Mouse (Mus musculus) heart, postnatal 0 days (tissue): Measurements from ENCODE around the gene Dpep3. TPM values are rescaled to one million over a fixed set of nuclear protein-coding genes. Genes with fewer than 3 reads are reported as not detected.

Source experiments
- ATAC-seq: fragments of 200-750 bp; cut with Nextera tagmentation; 2 replicates; pipeline ENCODE4 v1.8.0; 2017; ENCODE audit warnings: low read depth, moderate number of reproducible peaks, moderate library complexity; ENCODE audit not compliant: insufficient read depth
- DNase-seq: peaks from one replicate; pipeline ENCODE4 v3.0.0-alpha.2; 2016; ENCODE audit warnings: low spot score
- H3K27ac ChIP-seq: fragments of 300-500 bp; sonication (generic); 2 replicates; pipeline ENCODE4 v1.5.1; 2014; ENCODE audit warnings: low read depth, mild to moderate bottlenecking
- H3K27me3 ChIP-seq: fragments of 300-500 bp; sonication (generic); 2 replicates; pipeline ENCODE4 v1.6.1; 2014; ENCODE audit warnings: low read length, mixed read lengths; ENCODE audit not compliant: control insufficient read depth, insufficient read depth
- H3K36me3 ChIP-seq: fragments of 300-500 bp; sonication (generic); replicated peaks from 2 replicates; pipeline ENCODE4 v1.6.1; 2014; ENCODE audit warnings: low read length, mixed read lengths; ENCODE audit not compliant: control insufficient read depth, insufficient read depth
- H3K4me1 ChIP-seq: fragments of 300-500 bp; sonication (generic); 2 replicates; pipeline ENCODE4 v1.6.1; 2014; ENCODE audit warnings: antibody characterized with exemption; ENCODE audit not compliant: control insufficient read depth, insufficient read depth
- H3K4me2 ChIP-seq: fragments of 300-500 bp; sonication (generic); 2 replicates; pipeline ENCODE4 v1.6.1; 2014; ENCODE audit warnings: low read depth, mild to moderate bottlenecking, low read length, moderate library complexity
- H3K4me3 ChIP-seq: fragments of 300-500 bp; sonication (generic); 2 replicates; pipeline ENCODE4 v1.5.1; 2014; ENCODE audit warnings: low read depth, low read length
- H3K9ac ChIP-seq: fragments of 300-500 bp; sonication (generic); replicated peaks from 2 replicates; pipeline ENCODE4 v1.6.1; 2014; ENCODE audit warnings: low read depth, low read length, mixed read lengths
- H3K9me3 ChIP-seq: fragments of 300-500 bp; sonication (generic); replicated peaks from 2 replicates; pipeline ENCODE4 v1.6.1; 2016; ENCODE audit warnings: low read length; ENCODE audit not compliant: control insufficient read depth
- CTCF ChIP-seq: IDR thresholded peaks from 2 replicates; pipeline ENCODE4 v1.5.1; 2016; ENCODE audit warnings: antibody characterized with exemption, control low read depth, low read depth
- EP300 ChIP-seq: IDR thresholded peaks from 2 replicates; pipeline ENCODE4 v1.6.1; 2016; ENCODE audit warnings: antibody characterized with exemption, low read depth
- WGBS: fragments of 180-500 bp; shearing (Covaris S2); extraction: QIAGEN DNeasy Blood & Tissue Kit; methylation state at CpG from one replicate; pipeline ENCODE4 v1.1.7; 2014; 5-methylcytosine and 5-hydroxymethylcytosine counted together
- polyA plus RNA-seq: library from polyadenylated mRNA; unstranded; fragments of >200 nt; fragmentation: Nextera tagmentation; extraction: Ambion mirVana; gene quantifications from 2 replicates; pipeline ENCODE4 v1.2.1, GENCODE M21; 2015
- total RNA-seq: library from RNA; depleted of rRNA; stranded (reverse); fragments of >200 nt; gene quantifications from 2 replicates; pipeline ENCODE4 v1.2.3, GENCODE M21; 2014; ENCODE audit warnings: low replicate concordance

Gene Dpep3
- total and polyA plus RNA-seq, 2 experiments from 2014 or later, result not detected

- Histone ChIP-seq H3K4me2 (peak overlapping the region; percentile 97), H3K4me1 (peaks cover 10% of the 10 kb centered on the region; the same call in 1 of the 2 replicates), H3K27ac (peak overlapping the region; percentile 54; the same call in 1 of the 2 replicates), H3K27me3 (no peaks in the 10 kb centered on the region), H3K4me3 (peak overlapping the region; percentile 82), H3K36me3 (peaks cover 18% of the 10 kb centered on the region), H3K9ac (peak overlapping the region; percentile 81; the same call in 1 of the 2 replicates), H3K9me3 (no peaks in the 10 kb centered on the region)
- WGBS, result 36% methylated on average over 7 of the region's 7 CpGs
- no peak for DNase-seq
- TF ChIP-seq EP300 (no peak), CTCF (no peak)
- no peak for ATAC-seq
Measured at GRCm38 (mm10) chr8:105935863-105936603, 43.2 kb downstream of the Dpep3 start.

GRCm38 (mm10) chr8:105935105-105935504 lies 44.1 kb downstream of the Dpep3 start:
- no peak for TF ChIP-seq CTCF
- no peak for TF ChIP-seq EP300
- Histone ChIP-seq H3K36me3 (peaks cover 22% of the 10 kb centered on the region), H3K4me3 (no peak overlapping the region), H3K27me3 (no peaks in the 10 kb centered on the region), H3K4me1 (peaks cover 10% of the 10 kb centered on the region; the same call in 1 of the 2 replicates), H3K4me2 (no peak overlapping the region), H3K27ac (no peak overlapping the region), H3K9ac (no peak overlapping the region), H3K9me3 (no peaks in the 10 kb centered on the region)
- 57% methylated on average over 6 of the region's 6 CpGs for WGBS
- DNase-seq, result no peak
- ATAC-seq, result no peak

- no peak within 1 kb of the TSS for H3K27ac ChIP-seq
- 89% methylated on average over 2 of the region's 2 CpGs for WGBS
Measured at GRCm38 (mm10) chr8:105933762-105934161, 45.5 kb downstream of the Dpep3 start, which contains the start of gene Ctrl. TSS of gene Ctrl (minus strand) at chr8:105933862.

GRCm38 (mm10) chr8:105932525-105932924 lies 46.7 kb downstream of the Dpep3 start:
- ATAC-seq, result no peak

More at GRCm38 (mm10) chr8:105933762-105934161, 45.5 kb downstream of the Dpep3 start, which contains the start of gene Ctrl:
- Histone ChIP-seq H3K9me3 (no peaks in the 10 kb centered on the region), H3K4me3 (no peak within 1 kb of the TSS), H3K36me3 (peaks cover 27% of the 10 kb centered on the region), H3K9ac (0 out of 2 replicates have a peak within 1 kb of the TSS, but pooled peaks have one; percentile 4), H3K4me1 (peaks cover 10% of the 10 kb centered on the region; the same call in 1 of the 2 replicates), H3K27me3 (no peaks in the 10 kb centered on the region), H3K4me2 (no peak within 1 kb of the TSS)
- ATAC-seq (no peak), DNase-seq (no peak)
- TF ChIP-seq EP300 (no peak), CTCF (no peak)

GRCm38 (mm10) chr8:105931271-105931670 lies 48.0 kb downstream of the Dpep3 start:
- Histone ChIP-seq H3K36me3 (peaks cover 27% of the 10 kb centered on the region), H3K9me3 (no peaks in the 10 kb centered on the region), H3K4me2 (no peak overlapping the region), H3K4me3 (no peak overlapping the region), H3K27me3 (no peaks in the 10 kb centered on the region), H3K27ac (no peak overlapping the region), H3K9ac (no peak overlapping the region), H3K4me1 (peaks cover 4% of the 10 kb centered on the region; the same call in 1 of the 2 replicates)
- no peak for TF ChIP-seq CTCF
- TF ChIP-seq EP300, result no peak
- DNase-seq (no peak), ATAC-seq (no peak)
- 81% methylated on average over 3 of the region's 3 CpGs for WGBS

More at GRCm38 (mm10) chr8:105932525-105932924, 46.7 kb downstream of the Dpep3 start:
- WGBS, result 86% methylated on average over 11 of the region's 11 CpGs
- no peak for TF ChIP-seq CTCF
- TF ChIP-seq EP300, result no peak
- no peak for DNase-seq
- Histone ChIP-seq H3K27me3 (no peaks in the 10 kb centered on the region), H3K9me3 (no peaks in the 10 kb centered on the region), H3K4me2 (no peak overlapping the region), H3K27ac (no peak overlapping the region), H3K36me3 (peaks cover 27% of the 10 kb centered on the region), H3K9ac (no peak overlapping the region), H3K4me3 (no peak overlapping the region), H3K4me1 (peaks cover 4% of the 10 kb centered on the region; the same call in 1 of the 2 replicates)
